Mouse (Mus musculus): ENCODE data around the gene Agpat3. TPM values are rescaled to one million over a fixed set of nuclear protein-coding genes. Genes with fewer than 3 reads are reported as not detected.
A peak's percentile ranks its signal among the peaks of the same experiment; 100 is the strongest.

Gene Agpat3
- polyA plus RNA-seq, 1 experiment from 2014 or later: 54.9 TPM

DNA sequence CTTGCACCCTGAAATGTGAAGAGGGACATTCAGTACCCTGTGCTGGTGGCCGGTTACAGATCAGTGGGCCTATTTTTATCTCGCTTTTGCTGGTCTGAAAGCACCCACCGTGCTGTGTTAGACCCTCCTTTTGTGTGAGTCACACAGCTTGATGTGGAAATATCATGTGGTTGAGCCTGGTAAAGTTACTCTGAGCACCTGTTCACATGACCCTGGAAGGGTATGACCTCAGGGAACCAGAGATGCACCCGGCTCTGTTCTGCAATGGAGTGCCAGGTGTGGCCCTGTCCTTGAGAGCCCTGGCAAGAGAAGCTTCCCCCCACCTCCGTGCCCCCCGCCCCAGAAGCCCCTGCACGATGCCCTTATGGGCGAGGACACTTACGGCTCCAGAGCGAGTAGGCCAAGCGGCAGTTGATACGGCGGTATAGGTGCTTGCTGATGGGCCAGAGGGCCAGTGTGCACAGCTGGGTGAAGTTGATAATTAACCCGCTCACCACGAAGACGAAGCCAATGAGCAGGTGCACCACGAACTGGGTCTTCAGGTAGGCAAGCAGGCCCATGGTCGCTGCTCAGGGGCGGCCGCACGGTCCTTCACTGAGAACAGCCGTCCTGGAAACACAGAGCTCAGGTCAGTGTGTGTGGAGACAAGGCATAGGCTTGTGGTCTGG is 64.7 kb downstream of the Agpat3 start:
- Histone ChIP-seq H3K9me3 (no peaks in the 10 kb centered on the region), H3K27me3 (no peaks in the 10 kb centered on the region), H3K4me1 (peaks cover 16% of the 10 kb centered on the region), H3K4me3 (no peak overlapping the region), H3K4me2 (replicated peaks) (no peak overlapping the region), H3K36me3 (peaks cover 51% of the 10 kb centered on the region), H3K27ac (no peak overlapping the region), H3K9ac (no peak overlapping the region)
- ATAC-seq (ENCODE audit: low FRiP score, low read depth): no peak
- 94% methylated on average over 22 of the region's 22 CpGs for WGBS

DNA sequence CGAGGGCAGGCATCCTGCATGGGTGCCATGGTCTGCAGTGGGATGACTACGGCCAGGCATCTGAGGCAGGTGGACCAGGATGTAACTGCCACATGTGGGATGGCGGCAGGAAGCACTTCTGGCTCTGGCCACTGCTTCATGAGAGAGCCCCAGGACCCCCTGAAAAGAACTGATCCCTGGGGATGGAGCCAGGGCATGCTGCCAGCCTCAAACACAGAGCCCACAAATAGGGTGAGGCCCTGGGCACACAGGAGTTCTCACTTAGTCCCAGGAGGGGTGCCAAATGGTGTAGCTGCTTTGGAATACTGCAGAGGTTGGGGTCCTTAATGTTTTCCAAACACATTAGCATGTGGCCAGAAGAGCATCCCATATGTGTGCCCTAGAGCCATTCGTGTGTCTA is 66.3 kb downstream of the Agpat3 start:
- H3K4me3 ChIP-seq: no peak overlapping the region
- no peak overlapping the region for H3K4me2 ChIP-seq (replicated peaks)
- no peaks in the 10 kb centered on the region for H3K9me3 ChIP-seq
- H3K4me1 ChIP-seq: peaks cover 5% of the 10 kb centered on the region
- no peaks in the 10 kb centered on the region for H3K27me3 ChIP-seq
- no peak overlapping the region for H3K27ac ChIP-seq
- 93% methylated on average over 4 of the region's 4 CpGs for WGBS
- no peak for ATAC-seq (ENCODE audit: low FRiP score, low read depth)
- peaks cover 67% of the 10 kb centered on the region for H3K36me3 ChIP-seq
- no peak overlapping the region for H3K9ac ChIP-seq

DNA sequence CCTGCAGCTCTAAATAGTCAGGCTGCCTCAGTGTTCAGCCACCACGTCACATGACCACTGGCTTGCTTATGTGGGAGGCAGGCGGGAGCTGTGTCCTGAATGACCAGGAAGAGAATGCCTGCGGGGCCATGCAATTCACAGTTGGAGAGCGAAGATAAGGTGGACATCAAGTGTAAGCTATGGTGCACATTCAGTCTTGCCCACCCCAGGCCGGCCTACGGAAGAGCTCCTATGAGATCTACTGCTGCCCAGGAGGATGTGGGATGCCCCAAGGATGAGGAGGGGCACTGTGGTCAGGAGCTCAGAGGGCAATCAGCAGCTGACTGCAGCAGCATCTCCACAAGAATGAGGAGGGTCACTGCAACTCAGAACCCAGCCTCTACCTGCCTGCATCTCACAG is 66.9 kb downstream of the Agpat3 start:
- WGBS: 89% methylated on average over 6 of the region's 6 CpGs
- Histone ChIP-seq H3K9ac (no peak overlapping the region), H3K4me3 (no peak overlapping the region), H3K27ac (no peak overlapping the region), H3K4me1 (no peaks in the 10 kb centered on the region; the same call in 1 of the 2 replicates), H3K4me2 (replicated peaks) (no peak overlapping the region), H3K9me3 (no peaks in the 10 kb centered on the region), H3K36me3 (peaks cover 72% of the 10 kb centered on the region), H3K27me3 (no peaks in the 10 kb centered on the region)
- no peak for ATAC-seq (ENCODE audit: low FRiP score, low read depth)

DNA sequence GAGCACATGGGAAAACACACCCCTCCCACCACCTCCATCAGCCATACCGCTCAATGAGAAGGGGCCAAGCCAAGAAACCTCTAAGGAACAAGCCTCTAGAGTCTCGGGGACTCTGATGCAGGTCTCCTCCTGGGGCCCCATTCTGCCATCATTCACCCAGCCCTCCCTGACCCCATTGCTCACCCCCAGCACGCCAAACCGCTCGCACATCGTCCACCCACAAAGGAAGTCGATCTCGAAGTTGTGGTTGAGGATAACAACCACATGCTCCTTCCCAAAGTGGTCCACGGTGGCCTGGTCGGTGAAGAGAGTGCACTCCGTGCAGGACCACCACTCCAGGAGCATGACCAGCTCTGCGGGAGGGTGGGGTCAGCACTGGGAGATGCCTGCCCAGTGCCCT is 67.5 kb downstream of the Agpat3 start:
- no peak overlapping the region for H3K9ac ChIP-seq
- no peaks in the 10 kb centered on the region for H3K9me3 ChIP-seq
- H3K4me3 ChIP-seq: no peak overlapping the region
- H3K36me3 ChIP-seq: peaks cover 78% of the 10 kb centered on the region
- ATAC-seq (ENCODE audit: low FRiP score, low read depth): no peak
- 92% methylated on average over 12 of the region's 12 CpGs for whole genome bisulfite sequencing
- no peaks in the 10 kb centered on the region for H3K4me1 ChIP-seq
- no peaks in the 10 kb centered on the region for H3K27me3 ChIP-seq
- no peak overlapping the region for H3K27ac ChIP-seq
- no peak overlapping the region for H3K4me2 ChIP-seq (replicated peaks)

DNA sequence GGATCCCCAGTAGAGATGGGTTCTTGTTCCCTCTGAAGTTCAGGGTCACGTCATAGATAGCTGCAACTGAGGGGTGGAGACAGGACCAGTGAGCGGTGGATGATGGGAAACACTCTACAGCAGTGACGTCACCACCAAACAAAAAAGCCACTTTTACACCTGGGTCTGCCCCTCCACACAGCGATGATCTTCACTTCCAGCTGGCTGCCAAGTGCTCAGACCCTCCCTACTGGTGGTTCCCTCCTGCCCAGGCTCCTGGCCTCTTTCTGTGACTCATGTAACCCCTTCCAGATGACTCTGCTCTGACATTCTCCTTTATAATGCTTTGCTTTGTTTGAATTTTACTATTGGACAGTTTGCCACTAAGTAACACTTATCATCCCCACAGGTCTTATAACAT is 69.9 kb downstream of the Agpat3 start:
- no peak overlapping the region for H3K4me3 ChIP-seq
- H3K4me1 ChIP-seq: no peaks in the 10 kb centered on the region
- H3K9ac ChIP-seq: no peak overlapping the region
- no peak overlapping the region for H3K4me2 ChIP-seq (replicated peaks)
- H3K27me3 ChIP-seq: no peaks in the 10 kb centered on the region
- H3K36me3 ChIP-seq: peaks cover 89% of the 10 kb centered on the region
- WGBS: 90% methylated on average over 4 of the region's 4 CpGs
- H3K27ac ChIP-seq: no peak overlapping the region
- H3K9me3 ChIP-seq: no peaks in the 10 kb centered on the region
- ATAC-seq (ENCODE audit: low FRiP score, low read depth): no peak

DNA sequence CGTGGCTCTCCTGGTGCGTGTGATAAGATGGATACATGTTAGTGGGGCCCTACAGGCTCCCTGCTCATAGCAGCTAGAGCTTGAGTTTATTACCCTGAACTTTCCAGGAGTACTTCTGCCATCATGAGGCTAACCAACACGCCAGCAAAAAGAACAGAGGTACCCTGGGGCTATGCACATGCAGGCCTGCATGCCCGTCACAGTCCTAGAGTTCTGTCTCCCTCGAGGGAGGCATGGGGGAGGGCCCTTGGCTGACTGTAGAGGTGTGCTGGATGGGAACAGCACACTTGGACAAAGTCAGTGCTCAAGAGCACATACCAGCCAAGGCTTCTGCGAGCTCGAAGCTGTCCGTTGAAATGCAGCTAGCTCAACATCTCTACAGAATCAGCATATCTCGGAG is 71.8 kb downstream of the Agpat3 start:
- Histone ChIP-seq H3K4me1 (no peaks in the 10 kb centered on the region), H3K36me3 (peaks cover 85% of the 10 kb centered on the region), H3K9me3 (no peaks in the 10 kb centered on the region), H3K4me2 (replicated peaks) (no peak overlapping the region), H3K27ac (no peak overlapping the region), H3K4me3 (no peak overlapping the region), H3K27me3 (no peaks in the 10 kb centered on the region), H3K9ac (no peak overlapping the region)
- no peak for ATAC-seq (ENCODE audit: low FRiP score, low read depth)
- 82% methylated on average over 9 of the region's 9 CpGs for WGBS

DNA sequence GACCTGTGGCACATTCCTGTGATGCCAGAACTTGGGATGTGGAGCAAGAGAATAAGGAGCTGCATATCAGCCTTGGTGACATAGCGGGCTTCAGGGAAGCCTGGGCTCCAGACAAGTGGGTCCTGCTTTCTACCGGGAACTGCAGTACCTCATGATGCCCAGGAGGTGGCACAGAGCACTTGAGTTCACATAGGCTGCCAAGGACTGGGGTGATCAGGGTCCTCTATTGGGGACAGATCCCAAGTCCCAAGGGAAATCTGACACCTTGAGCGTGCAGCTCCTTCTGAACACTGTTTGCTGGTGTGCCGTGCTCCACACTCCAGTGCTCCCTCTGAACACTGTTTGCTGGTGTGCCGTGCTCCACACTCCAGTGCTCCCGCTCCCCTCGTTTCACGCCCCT is 73.1 kb downstream of the Agpat3 start:
- H3K4me2 ChIP-seq (replicated peaks): no peak overlapping the region
- H3K9ac ChIP-seq: no peak overlapping the region
- no peak overlapping the region for H3K27ac ChIP-seq
- no peaks in the 10 kb centered on the region for H3K4me1 ChIP-seq
- H3K4me3 ChIP-seq: no peak overlapping the region
- no peaks in the 10 kb centered on the region for H3K9me3 ChIP-seq
- ATAC-seq (ENCODE audit: low FRiP score, low read depth): peak; percentile 60; the same call in 1 of the 2 replicates
- 47% methylated on average over 8 of the region's 8 CpGs for WGBS
- H3K27me3 ChIP-seq: no peaks in the 10 kb centered on the region
- peaks cover 81% of the 10 kb centered on the region for H3K36me3 ChIP-seq

DNA sequence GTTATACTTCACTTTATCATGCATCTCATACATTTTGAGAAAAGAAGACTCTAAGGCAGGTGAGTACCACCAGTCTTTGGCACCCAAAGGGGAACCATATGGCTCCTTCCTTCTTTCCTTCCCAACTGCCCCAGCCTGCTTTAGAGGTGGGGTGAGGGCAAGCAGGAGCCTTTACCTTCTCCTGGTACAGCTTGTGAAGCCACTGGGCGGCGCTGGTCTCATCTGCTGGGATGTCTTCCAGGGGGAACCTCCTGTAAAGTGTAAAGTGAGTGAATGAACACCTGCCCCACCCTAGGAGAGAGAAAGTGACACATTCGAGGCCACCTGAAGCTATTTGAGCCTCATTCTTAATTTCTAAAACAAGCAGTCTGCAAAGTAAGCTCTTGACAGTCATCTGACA is 74.5 kb downstream of the Agpat3 start:
- Histone ChIP-seq H3K36me3 (peaks cover 81% of the 10 kb centered on the region), H3K4me2 (replicated peaks) (no peak overlapping the region), H3K4me3 (no peak overlapping the region), H3K27me3 (no peaks in the 10 kb centered on the region), H3K9me3 (no peaks in the 10 kb centered on the region), H3K9ac (no peak overlapping the region), H3K27ac (no peak overlapping the region), H3K4me1 (no peaks in the 10 kb centered on the region)
- WGBS: 75% methylated on average over 3 of the region's 3 CpGs
- ATAC-seq (ENCODE audit: low FRiP score, low read depth): no peak

DNA sequence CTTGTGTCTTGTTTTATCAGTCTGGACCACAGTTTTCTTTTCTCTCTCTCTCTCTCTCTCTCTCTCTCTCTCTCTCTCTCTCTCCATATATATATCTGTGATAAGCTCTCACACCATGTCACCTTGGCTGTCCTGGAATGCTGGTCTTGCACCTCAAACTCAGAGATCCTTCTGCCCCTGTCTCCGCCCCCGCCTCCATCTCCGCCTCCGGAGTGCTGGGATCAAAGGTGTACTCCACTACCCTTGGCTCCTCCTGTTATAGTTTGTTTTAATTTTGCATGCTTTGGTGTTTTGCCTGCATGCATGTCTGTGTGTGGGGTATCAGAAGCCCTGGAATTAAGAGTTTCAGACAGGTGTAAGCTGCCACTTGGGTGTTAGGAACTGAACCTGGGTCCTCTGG is 76.0 kb downstream of the Agpat3 start:
- H3K4me3 ChIP-seq: no peak overlapping the region
- no peaks in the 10 kb centered on the region for H3K9me3 ChIP-seq
- no peak overlapping the region for H3K4me2 ChIP-seq (replicated peaks)
- 94% methylated on average over 4 of the region's 4 CpGs for WGBS
- peaks cover 82% of the 10 kb centered on the region for H3K36me3 ChIP-seq
- H3K9ac ChIP-seq: no peak overlapping the region
- H3K27me3 ChIP-seq: no peaks in the 10 kb centered on the region
- H3K27ac ChIP-seq: no peak overlapping the region
- no peak for ATAC-seq (ENCODE audit: low FRiP score, low read depth)
- no peaks in the 10 kb centered on the region for H3K4me1 ChIP-seq

DNA sequence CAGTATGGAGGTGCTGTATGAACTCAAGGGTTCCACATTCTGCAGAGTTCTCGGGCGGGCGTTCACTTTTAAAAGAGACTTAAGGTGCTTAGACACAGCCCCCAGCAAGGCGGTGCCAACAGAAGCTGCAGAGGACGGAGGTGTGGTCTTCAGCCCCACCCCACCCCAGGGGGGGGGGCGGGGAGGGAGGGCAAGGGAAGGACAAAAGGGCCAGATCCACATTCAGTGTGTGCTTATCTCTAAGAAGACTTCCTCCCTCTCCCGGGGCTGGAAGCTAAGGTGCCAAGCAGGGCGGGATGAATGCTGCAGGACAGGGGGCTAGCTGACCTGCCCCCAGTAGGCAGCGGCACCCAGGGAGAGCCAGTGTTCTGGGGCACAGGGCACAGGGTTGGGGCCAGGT is 79.4 kb downstream of the Agpat3 start:
- Histone ChIP-seq H3K4me1 (no peaks in the 10 kb centered on the region), H3K36me3 (peaks cover 65% of the 10 kb centered on the region), H3K4me2 (replicated peaks) (no peak overlapping the region), H3K27ac (no peak overlapping the region), H3K9ac (0 out of 2 replicates have a peak overlapping the region, but pooled peaks have one; percentile 20), H3K4me3 (no peak overlapping the region), H3K27me3 (no peaks in the 10 kb centered on the region), H3K9me3 (no peaks in the 10 kb centered on the region)
- 24% methylated on average over 9 of the region's 9 CpGs for WGBS
- ATAC-seq (ENCODE audit: low FRiP score, low read depth): no peak

DNA sequence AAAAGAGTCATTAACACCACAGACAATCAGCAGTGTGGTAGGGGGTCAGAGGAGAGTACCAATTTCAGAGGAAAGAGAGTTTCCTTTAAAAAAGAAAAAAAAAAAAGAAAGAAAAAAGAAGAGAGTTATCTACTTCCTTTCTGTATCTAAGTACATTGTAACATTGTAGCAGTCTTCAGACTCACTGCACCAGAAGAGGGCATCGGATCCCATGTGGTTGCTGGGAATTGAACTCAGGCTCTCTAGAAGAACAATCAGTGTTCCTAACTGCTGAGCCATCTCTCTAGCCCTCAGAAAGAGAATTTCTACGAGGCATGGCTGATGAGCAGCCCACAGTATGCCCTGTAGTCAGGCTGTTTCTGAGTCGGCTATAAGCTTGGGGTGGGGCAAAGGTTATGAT is 86.4 kb downstream of the Agpat3 start:
- peaks cover 7% of the 10 kb centered on the region; the same call in 1 of the 2 replicates for H3K36me3 ChIP-seq
- no peak overlapping the region for H3K27ac ChIP-seq
- H3K9me3 ChIP-seq: no peaks in the 10 kb centered on the region
- no peak overlapping the region for H3K9ac ChIP-seq
- 72% methylated on average over 3 of the region's 3 CpGs for WGBS
- no peaks in the 10 kb centered on the region for H3K27me3 ChIP-seq
- no peaks in the 10 kb centered on the region for H3K4me1 ChIP-seq
- no peak overlapping the region for H3K4me2 ChIP-seq (replicated peaks)
- H3K4me3 ChIP-seq: no peak overlapping the region
- no peak for ATAC-seq (ENCODE audit: low FRiP score, low read depth)

DNA sequence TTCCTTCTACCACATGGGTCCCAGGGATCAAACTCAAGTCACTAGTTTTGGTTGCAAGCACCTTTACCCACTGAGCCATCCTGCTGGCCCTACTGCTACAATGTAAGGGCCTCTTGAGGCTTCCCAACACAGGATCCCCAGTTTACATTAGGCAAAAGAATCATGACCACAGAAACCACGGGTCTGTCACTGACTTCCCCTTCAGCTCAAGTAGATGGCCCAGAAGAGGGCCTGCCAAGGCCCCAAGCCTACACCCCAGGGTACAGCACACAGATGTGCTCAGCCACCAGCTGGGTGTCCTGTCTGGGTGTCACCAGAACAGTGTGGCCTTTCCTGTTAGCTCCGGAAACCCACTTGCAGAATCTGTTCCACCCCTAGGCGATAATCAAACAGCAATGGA is 87.6 kb downstream of the Agpat3 start:
- ATAC-seq (ENCODE audit: low FRiP score, low read depth): no peak
- 78% methylated on average over 3 of the region's 3 CpGs for WGBS
- H3K9ac ChIP-seq: no peak overlapping the region

More for the DNA sequence above, 87.6 kb downstream of the Agpat3 start:
- no peaks in the 10 kb centered on the region for H3K27me3 ChIP-seq
- H3K4me3 ChIP-seq: no peak overlapping the region
- 0 out of 2 replicates have a peak, but pooled peaks cover 6% of the 10 kb centered on the region for H3K4me1 ChIP-seq
- H3K9me3 ChIP-seq: no peaks in the 10 kb centered on the region
- no peak overlapping the region for H3K27ac ChIP-seq
- no peaks in the 10 kb centered on the region for H3K36me3 ChIP-seq
- no peak overlapping the region for H3K4me2 ChIP-seq (replicated peaks)
